Mouse (Mus musculus): ENCODE results near the gene Nln. TPM values are rescaled to one million over a fixed set of nuclear protein-coding genes. Genes with fewer than 3 reads are reported as not detected.

Nln gene
- polyA plus RNA-seq (2017; shearing (Covaris generic)): 13.6 TPM

GRCm38 (mm10) chr13:104109288-104109815, at the start of gene Nln, which contains the start of gene Sgtb:
Nln (minus strand) TSS chr13:104109614.
Sgtb (plus strand) TSS chr13:104109741.

Other genes starting within 250 kb of the Nln start
- gene Erbin, start 189.1 kb downstream of the Nln start, polyA plus RNA-seq (2017; shearing (Covaris generic)): 98.3 TPM
- gene Sgtb, start 127 bp upstream of the Nln start, polyA plus RNA-seq (2017; shearing (Covaris generic)): 11.5 TPM
- 27.8 TPM for gene Trappc13, start 68.9 kb upstream of the Nln start, polyA plus RNA-seq (2017; shearing (Covaris generic))
- gene Trim23, start 69.2 kb upstream of the Nln start, polyA plus RNA-seq (2017; shearing (Covaris generic)): 16.4 TPM
- gene Cenpk, start 119.0 kb upstream of the Nln start, polyA plus RNA-seq (2017; shearing (Covaris generic)): 1.3 TPM
- gene Ppwd1, start 119.2 kb upstream of the Nln start, polyA plus RNA-seq (2017; shearing (Covaris generic)): 10.6 TPM
- gene Adamts6, start 178.2 kb upstream of the Nln start, polyA plus RNA-seq (2017; shearing (Covaris generic)): 6.4 TPM